In genomic region chr7:34195632-34196031, GRCm38 (mm10) we compare ENCODE assay signal across 8 mouse cellular contexts. TPM values are rescaled to one million over a fixed set of nuclear protein-coding genes. Genes with fewer than 3 reads are reported as not detected.
DNase-seq lines count a peak whose midpoint lies in the region; ATAC-seq and TF ChIP-seq lines count a peak whose summit lies in the region.

No protein-coding gene starts in this region.

- peaks cover 9% of the 10 kb centered on the region for H3K36me3 ChIP-seq in C2C12 (ENCODE audit: control insufficient read depth, insufficient read depth)
- H3K36me3 ChIP-seq in embryonic facial prominence, embryonic 13.5 days, result peaks cover 23% of the 10 kb centered on the region
- peaks cover 18% of the 10 kb centered on the region for H3K36me3 ChIP-seq in limb, embryonic 14.5 days (ENCODE audit: control insufficient read depth, insufficient read depth, low read length)
- H3K36me3 ChIP-seq in splenic B cell, adult 2 months (ENCODE audit: control insufficient read depth, insufficient read depth, low read length, poor library complexity, severe bottlenecking), result peaks cover 3% of the 10 kb centered on the region; the same call in 1 of the 2 replicates

- peak overlapping the region; percentile 89 for H3K27ac ChIP-seq in gastrocnemius, adult 2 months
- no peak overlapping the region for H3K27ac ChIP-seq in embryonic facial prominence, embryonic 13.5 days
- H3K27ac ChIP-seq in limb, embryonic 14.5 days (replicated peaks; ENCODE audit: low read depth, low read length), result no peak overlapping the region

- no peak for TF ChIP-seq POLR2A in limb, embryonic 14.5 days (IDR thresholded peaks at IDR 0.05; ENCODE audit: borderline replicate concordance, extremely low read depth, insufficient read depth, insufficient read length)

- H3K4me1 ChIP-seq in embryonic facial prominence, embryonic 13.5 days, result peaks cover 8% of the 10 kb centered on the region
- H3K4me1 ChIP-seq in limb, embryonic 14.5 days (ENCODE audit: control insufficient read depth, insufficient read depth, low read length), result no peaks in the 10 kb centered on the region

- H3K79me3 ChIP-seq in C2C12 (ENCODE audit: low read depth), result peaks cover 5% of the 10 kb centered on the region

- ATAC-seq in embryonic facial prominence, embryonic 13.5 days (ENCODE audit: insufficient number of reproducible peaks, insufficient read depth, low FRiP score, low TSS enrichment, low read depth), result no peak
- no peak for ATAC-seq in limb, embryonic 14.5 days (ENCODE audit: low FRiP score, low read depth)

- no peak for DNase-seq in gastrocnemius, adult 2 months
- no peak for DNase-seq in gastrocnemius, postnatal 36 days
- DNase-seq in limb, embryonic 14.5 days (ENCODE audit: low spot score), result no peak
- peak; percentile 37 for DNase-seq in splenic B cell, adult 2 months (ENCODE audit: low read depth, low spot score)
- DNase-seq in cerebellum, adult 11 months, result no peak
- DNase-seq in left cerebral cortex, adult 8-10 months (ENCODE audit: low spot score in 2 of 2), result no peak

- peaks cover 24% of the 10 kb centered on the region for H3K79me2 ChIP-seq in C2C12 (ENCODE audit: control insufficient read depth, insufficient read depth)

- intact Hi-C loops in gastrocnemius, adult 2 months (cut with DNase I), result loop anchor here (2.0 to 10.0 kb wide), 3 partner anchors 33 to 211 kb away; partner anchors contain the start of gene Wtip
- intact Hi-C loops in gastrocnemius, postnatal 36 days (cut with DNase I), result no loop called here

- peak overlapping the region; percentile 82 for H3K4me2 ChIP-seq in embryonic facial prominence, embryonic 13.5 days
- peak overlapping the region; percentile 78 for H3K4me2 ChIP-seq in limb, embryonic 14.5 days (replicated peaks; ENCODE audit: low read depth, low read length, severe bottlenecking)

- H3K27me3 ChIP-seq in C2C12 (ENCODE audit: control insufficient read depth, insufficient read depth, insufficient read length), result no peaks in the 10 kb centered on the region
- H3K27me3 ChIP-seq in embryonic facial prominence, embryonic 13.5 days, result no peaks in the 10 kb centered on the region
- no peaks in the 10 kb centered on the region for H3K27me3 ChIP-seq in limb, embryonic 14.5 days (ENCODE audit: control insufficient read depth, insufficient read depth, low read length)
- H3K27me3 ChIP-seq in splenic B cell, adult 2 months (ENCODE audit: control insufficient read depth, insufficient read depth, low read length, poor library complexity, severe bottlenecking), result no peaks in the 10 kb centered on the region

- H3ac ChIP-seq in C2C12 (ENCODE audit: control insufficient read depth, insufficient read length, low read depth), result peak overlapping the region; percentile 84

- TF ChIP-seq CTCF in gastrocnemius, adult 2 months (IDR thresholded peaks at IDR 0.05), result peak; percentile 50
- no peak for TF ChIP-seq CTCF in C2C12 (IDR thresholded peaks at IDR 0.05; ENCODE audit: control insufficient read depth, insufficient read depth, insufficient read length)

- no peaks in the 10 kb centered on the region for H3K9me3 ChIP-seq in embryonic facial prominence, embryonic 13.5 days
- no peaks in the 10 kb centered on the region for H3K9me3 ChIP-seq in limb, embryonic 14.5 days (ENCODE audit: control insufficient read depth, low read length)

- 37% methylated on average over 3 of the region's 3 CpGs for WGBS in embryonic facial prominence, embryonic 13.5 days
- 44% methylated on average over 3 of the region's 3 CpGs for WGBS in limb, embryonic 14.5 days

- H3K4me3 ChIP-seq in gastrocnemius, adult 2 months, result peak overlapping the region; percentile 95
- H3K4me3 ChIP-seq in C2C12 (ENCODE audit: insufficient read depth, poor library complexity, severe bottlenecking), result peak overlapping the region; percentile 80
- peak overlapping the region; percentile 98 for H3K4me3 ChIP-seq in embryonic facial prominence, embryonic 13.5 days
- H3K4me3 ChIP-seq in limb, embryonic 14.5 days (replicated peaks; ENCODE audit: low read length), result peak overlapping the region; percentile 92

- H3K9ac ChIP-seq in embryonic facial prominence, embryonic 13.5 days, result peak overlapping the region; percentile 97
- H3K9ac ChIP-seq in limb, embryonic 14.5 days (ENCODE audit: low read depth, low read length, severe bottlenecking), result peak overlapping the region; percentile 89

TF ChIP-seq in C2C12, 6 proteins besides CTCF, POLR2A, EP300 and RAD21:
- TF ChIP-seq USF1 (IDR thresholded peaks at IDR 0.05; ENCODE audit: low read depth) (no peak), FOSL1 (IDR thresholded peaks at IDR 0.05; ENCODE audit: insufficient read depth, low read length, poor library complexity, severe bottlenecking) (no peak), MYOD1 (IDR thresholded peaks at IDR 0.05; ENCODE audit: control insufficient read depth, insufficient read length, low read depth) (no peak), CEBPB (IDR thresholded peaks at IDR 0.05; ENCODE audit: low read depth) (no peak), MYOG (IDR thresholded peaks at IDR 0.05; ENCODE audit: control insufficient read depth, extremely low read depth, insufficient read length) (no peak), MAX (IDR thresholded peaks at IDR 0.05) (no peak)

RNA-seq across cellular contexts. Expression of gene Pdcd2l, which starts 0.8 kb away (rescaled TPM):
- total RNA-seq in gastrocnemius, adult 2 months (2021), result 10 to 100 TPM; 13.8 to 19.2 TPM
- total RNA-seq in gastrocnemius, postnatal 36 days (2021), result 10 to 100 TPM; 15.3 to 18.1 TPM
- polyA plus RNA-seq in C2C12 (2012; fragmentation: generic; extraction: Trizol), result 41.7 TPM
- 59.4 and 70.0 TPM in 2 replicates for polyA plus RNA-seq in embryonic facial prominence, embryonic 13.5 days (2015; fragmentation: Nextera tagmentation; extraction: Ambion mirVana)
- 44.0 and 44.5 TPM in 2 replicates for polyA plus RNA-seq in limb, embryonic 14.5 days (2012; rRNA removed)
- 49.9 and 57.1 TPM in 2 replicates for polyA plus RNA-seq in limb, embryonic 14.5 days (2014; fragmentation: Nextera tagmentation; extraction: Ambion mirVana)
- total RNA-seq in left cerebral cortex, adult 8-10 months (2022), result 10 to 100 TPM; 22.3 to 25.5 (median 24.2) TPM

RNA-seq across cellular contexts. Expression of gene Uba2, which starts 26.2 kb away (rescaled TPM):
- total RNA-seq in gastrocnemius, adult 2 months (2021), result 10 to 100 TPM; 33.4 to 38.7 TPM
- total RNA-seq in gastrocnemius, postnatal 36 days (2021), result 10 to 100 TPM; 29.6 to 44.7 TPM
- polyA plus RNA-seq in C2C12 (2012; fragmentation: generic; extraction: Trizol), result 98.0 TPM
- polyA plus RNA-seq in embryonic facial prominence, embryonic 13.5 days (2015; fragmentation: Nextera tagmentation; extraction: Ambion mirVana), result 226 and 239 TPM in 2 replicates
- 132 and 147 TPM in 2 replicates for polyA plus RNA-seq in limb, embryonic 14.5 days (2012; rRNA removed)
- polyA plus RNA-seq in limb, embryonic 14.5 days (2014; fragmentation: Nextera tagmentation; extraction: Ambion mirVana), result 182 and 195 TPM in 2 replicates
- 10 to 100 TPM; 87.0 to 89.6 (median 87.7) TPM for total RNA-seq in left cerebral cortex, adult 8-10 months (2022)

RNA-seq across cellular contexts. Expression of gene Gpi1, which starts 34.5 kb away (rescaled TPM):
- 1,000 to 10,000 TPM in 1 of 2 experiments, 100 to 1,000 TPM in 1; 882 to 1,223 TPM for total RNA-seq in gastrocnemius, adult 2 months (2021)
- total RNA-seq in gastrocnemius, postnatal 36 days (2021), result 1,000 to 10,000 TPM; 1,148 to 1,175 TPM
- 396 TPM for polyA plus RNA-seq in C2C12 (2012; fragmentation: generic; extraction: Trizol)
- 221 and 235 TPM in 2 replicates for polyA plus RNA-seq in embryonic facial prominence, embryonic 13.5 days (2015; fragmentation: Nextera tagmentation; extraction: Ambion mirVana)
- 256 and 301 TPM in 2 replicates for polyA plus RNA-seq in limb, embryonic 14.5 days (2012; rRNA removed)
- polyA plus RNA-seq in limb, embryonic 14.5 days (2014; fragmentation: Nextera tagmentation; extraction: Ambion mirVana), result 275 and 281 TPM in 2 replicates
- total RNA-seq in left cerebral cortex, adult 8-10 months (2022), result 100 to 1,000 TPM; 683 to 742 (median 696) TPM

RNA-seq across cellular contexts. Expression of gene Gm6096, which starts 55.2 kb away (rescaled TPM):
- not detected for total RNA-seq in gastrocnemius, adult 2 months (2021)
- total RNA-seq in gastrocnemius, postnatal 36 days (2021), result not detected
- polyA plus RNA-seq in C2C12 (2012; fragmentation: generic; extraction: Trizol), result 0.11 TPM
- not detected in 2 replicates for polyA plus RNA-seq in embryonic facial prominence, embryonic 13.5 days (2015; fragmentation: Nextera tagmentation; extraction: Ambion mirVana)
- polyA plus RNA-seq in limb, embryonic 14.5 days (2012; rRNA removed), result not detected in 2 replicates
- 0.54 and 0.55 TPM in 2 replicates for polyA plus RNA-seq in limb, embryonic 14.5 days (2014; fragmentation: Nextera tagmentation; extraction: Ambion mirVana)
- not detected for total RNA-seq in left cerebral cortex, adult 8-10 months (2022)
